Mouse (Mus musculus) liver, postnatal 0 days (tissue): ENCODE measurements at regions not wholly inside any gene's neighbourhood (a gene's known extent, or its start where the extent isn't known, plus 50 kb on each side); places are given as distances from the start of the nearest gene placed in this dataset.

ENCODE experiments used
- CTCF ChIP-seq: sonication (generic); IDR thresholded peaks from 2 replicates; pipeline ENCODE4 v1.5.1; 2016; ENCODE audit warnings: antibody characterized with exemption, low read depth
- EP300 ChIP-seq: IDR thresholded peaks from 2 replicates; pipeline ENCODE4 v1.6.1; 2016; ENCODE audit warnings: antibody characterized with exemption, low read depth, mild to moderate bottlenecking

GRCm38 (mm10) chr17:88164805-88165204, 99.7 kb upstream of the Fbxo11 start:
- no peak for TF ChIP-seq CTCF
- no peak for TF ChIP-seq EP300
